Mouse (Mus musculus): ENCODE measurements around the gene Vmn1r33.
"Not testable (repeated sequence)": the region's sequence is repeated elsewhere in the genome, so short reads cannot be mapped to it uniquely, and the experiment has no call there.

Gene Vmn1r33

GRCm38 (mm10) chr6:66618182-66618581 lies at the start of gene Vmn1r33:
Vmn1r33 (minus strand) TSS chr6:66618282.
- not testable (repeated sequence) for DNase-seq

GRCm38 (mm10) chr6:66643779-66644178 lies 25.7 kb upstream of the Vmn1r33 start, which contains the start of gene Vmn1r34:
Vmn1r34 (minus strand) TSS chr6:66643879.
- DNase-seq: no peak

GRCm38 (mm10) chr6:66595804-66596203 lies 22.3 kb downstream of the Vmn1r33 start:
- DNase-seq: no peak

Data from cerebellum, adult 11 months (tissue).